Mouse (Mus musculus) embryo, embryonic 10 days (tissue): ENCODE data around the gene Leo1.

Experiments used
- DNase-seq: peaks from one replicate; pipeline ENCODE4 v3.0.0-alpha.2; 2015; ENCODE audit warnings: low spot score

Gene Leo1

DNA sequence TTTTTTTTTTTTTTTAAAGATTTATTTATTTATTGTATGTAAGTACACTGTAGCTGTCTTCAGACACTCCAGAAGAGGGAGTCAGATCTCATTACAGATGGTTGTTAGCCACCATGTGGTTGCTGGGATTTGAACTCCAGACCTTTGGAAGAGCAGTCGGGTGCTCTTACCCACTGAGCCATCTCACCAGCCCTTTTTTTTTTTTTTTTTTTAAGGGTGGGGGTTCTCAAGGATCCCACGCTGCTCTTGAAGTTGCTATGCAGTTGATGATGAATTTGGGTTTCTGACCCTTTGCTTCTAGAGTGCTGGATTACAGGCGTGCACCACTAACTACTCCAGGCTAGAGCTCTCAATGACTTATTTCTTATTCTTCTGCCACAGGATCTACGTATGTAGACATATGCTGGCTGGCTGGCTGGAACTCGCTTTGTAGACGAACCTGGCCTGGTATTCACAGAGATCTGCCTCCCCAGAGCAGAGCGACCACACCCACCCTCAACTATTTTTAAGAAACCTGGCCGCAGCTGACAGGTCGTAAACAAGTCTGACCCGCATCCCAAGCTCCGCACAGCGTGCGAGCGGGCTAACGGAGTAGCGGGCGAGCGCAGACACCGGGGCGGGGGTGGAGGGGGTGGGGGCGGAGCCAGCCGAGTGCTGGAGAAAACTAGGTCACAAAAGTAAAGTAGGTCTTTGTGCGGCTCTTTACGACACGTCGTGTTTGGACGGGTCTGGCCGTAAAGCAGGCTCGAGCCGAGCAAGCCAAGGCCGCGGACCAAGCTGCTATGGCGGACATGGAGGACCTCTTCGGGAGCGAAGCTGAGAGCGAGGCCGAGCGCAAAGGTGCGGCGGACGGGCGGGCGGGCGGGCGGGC is at the start of gene Leo1:
TSS of gene Leo1 (plus strand) at position 729 of the 871 bp plus-strand sequence.
- peak; percentile 94 for DNase-seq

- no peak for DNase-seq
Measured at GRCm38 (mm10) chr9:75393251-75393650, 48.1 kb upstream of the Leo1 start.

- no peak for DNase-seq
Measured at GRCm38 (mm10) chr9:75395971-75396370, 45.4 kb upstream of the Leo1 start.

- DNase-seq, result no peak
Measured at GRCm38 (mm10) chr9:75399069-75399468, 42.3 kb upstream of the Leo1 start.

DNA sequence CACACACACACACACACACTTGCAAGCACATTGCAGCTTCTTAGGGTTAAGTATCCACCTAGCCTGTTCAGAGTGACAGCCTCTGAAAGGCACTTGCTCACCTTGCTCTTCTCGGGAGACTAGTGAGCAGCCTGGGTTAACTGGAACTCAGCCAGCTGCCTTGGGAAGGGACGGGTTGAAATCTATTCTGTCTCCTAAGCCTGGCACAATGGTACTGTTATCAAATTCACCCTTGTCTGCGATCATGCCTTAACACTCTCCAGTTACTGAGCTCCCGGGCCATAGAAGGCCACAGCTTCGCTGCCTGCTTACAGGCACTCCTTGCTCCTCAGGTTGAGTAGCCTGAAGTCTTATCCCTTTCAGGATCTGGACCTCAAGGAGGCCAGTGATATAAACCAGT is 40.7 kb upstream of the Leo1 start:
- DNase-seq, result no peak

GRCm38 (mm10) chr9:75401593-75402504 is 39.5 kb upstream of the Leo1 start:
- DNase-seq, result no peak

GRCm38 (mm10) chr9:75403520-75403919 is 37.8 kb upstream of the Leo1 start:
- DNase-seq, result no peak

DNA sequence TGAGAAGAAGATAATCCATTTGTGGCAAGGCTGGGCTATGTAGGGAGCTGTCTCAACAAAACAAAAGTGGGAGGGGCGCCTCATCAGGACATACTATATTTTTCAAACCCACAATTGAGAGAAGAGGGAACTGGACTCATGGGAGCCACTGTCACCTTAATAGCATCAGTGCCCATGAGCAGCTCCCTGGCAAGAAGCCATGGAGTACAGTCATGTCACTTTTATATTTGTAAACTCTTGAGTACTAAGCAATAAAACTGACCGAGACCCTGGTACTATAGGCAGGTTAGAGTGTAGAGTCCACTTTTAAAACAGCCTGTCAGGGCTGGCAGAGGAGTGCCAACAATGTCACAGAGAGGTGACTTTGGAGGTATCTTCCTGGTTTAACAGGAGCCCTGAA is 35.2 kb upstream of the Leo1 start:
- DNase-seq, result no peak

GRCm38 (mm10) chr9:75407803-75408202 is 33.5 kb upstream of the Leo1 start:
- DNase-seq, result peak; percentile 57

DNA sequence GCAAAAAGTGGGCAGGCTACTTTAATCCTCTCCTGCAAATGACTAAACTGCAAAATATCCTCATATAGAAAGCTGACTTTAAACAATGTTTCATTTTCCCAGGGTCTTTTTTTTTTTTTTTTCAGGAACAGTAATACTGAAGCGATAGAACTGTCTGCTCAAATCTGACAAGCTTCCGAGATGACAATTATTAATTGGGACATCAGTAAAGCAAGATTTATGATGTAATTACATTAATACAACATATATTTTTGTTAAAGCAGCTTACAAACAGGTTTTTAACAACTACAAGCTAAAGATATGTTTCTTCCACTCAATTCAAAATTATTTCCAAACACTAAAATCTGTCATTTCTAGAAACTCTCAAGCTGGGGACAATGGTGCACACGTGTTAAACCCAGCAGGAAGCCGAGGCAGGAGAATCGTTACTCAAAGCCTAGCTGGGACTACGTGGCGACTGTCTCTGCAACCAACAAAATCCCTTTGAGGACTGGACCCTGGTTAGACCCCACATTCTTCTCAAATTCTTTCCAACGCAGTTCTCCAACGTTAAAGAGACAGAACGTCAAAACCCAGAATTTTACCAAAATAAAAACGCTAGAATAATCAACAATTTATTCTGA is 33.0 kb upstream of the Leo1 start:
- DNase-seq, result peak; percentile 70

DNA sequence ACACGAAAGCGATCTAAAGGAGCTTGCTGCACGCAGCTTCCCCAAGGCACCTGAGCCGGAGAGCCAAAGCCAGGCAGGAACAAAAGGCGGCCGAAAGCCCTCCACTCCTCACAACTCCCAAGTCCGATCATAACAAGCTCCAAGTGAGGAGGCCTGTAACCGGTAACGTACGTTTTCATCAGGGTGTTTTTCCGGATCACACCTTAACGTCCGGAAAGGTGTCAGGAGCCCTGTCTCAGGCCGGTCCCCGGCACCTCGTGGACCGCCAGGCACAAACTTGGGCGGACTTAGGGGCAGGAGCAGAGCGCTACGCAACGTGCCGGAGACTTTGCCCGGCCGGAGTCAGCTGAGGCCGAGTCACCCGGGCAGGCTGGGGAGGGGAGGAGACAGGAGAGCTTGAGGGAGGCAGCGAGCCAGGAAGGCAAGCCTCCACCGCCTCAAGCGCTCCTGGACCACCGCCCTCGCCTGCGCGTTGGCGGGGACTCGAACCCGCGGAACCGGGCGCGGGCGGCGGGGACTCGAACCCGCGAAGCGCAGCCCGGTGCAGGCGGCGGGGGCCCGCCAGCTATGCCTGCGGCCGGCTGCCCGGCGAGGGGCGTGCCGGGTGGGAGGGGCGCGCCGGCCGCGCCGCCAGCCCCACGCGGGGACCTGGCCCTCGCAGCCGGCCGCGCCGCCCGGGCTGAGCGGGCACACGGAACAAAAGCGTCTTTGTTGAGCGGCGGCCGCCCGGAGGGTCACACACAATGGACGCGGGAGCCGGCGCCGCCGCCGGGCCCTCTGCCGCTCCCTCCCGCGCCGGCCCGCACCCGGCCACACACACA is 32.1 kb upstream of the Leo1 start:
- DNase-seq, result peak; percentile 67

DNA sequence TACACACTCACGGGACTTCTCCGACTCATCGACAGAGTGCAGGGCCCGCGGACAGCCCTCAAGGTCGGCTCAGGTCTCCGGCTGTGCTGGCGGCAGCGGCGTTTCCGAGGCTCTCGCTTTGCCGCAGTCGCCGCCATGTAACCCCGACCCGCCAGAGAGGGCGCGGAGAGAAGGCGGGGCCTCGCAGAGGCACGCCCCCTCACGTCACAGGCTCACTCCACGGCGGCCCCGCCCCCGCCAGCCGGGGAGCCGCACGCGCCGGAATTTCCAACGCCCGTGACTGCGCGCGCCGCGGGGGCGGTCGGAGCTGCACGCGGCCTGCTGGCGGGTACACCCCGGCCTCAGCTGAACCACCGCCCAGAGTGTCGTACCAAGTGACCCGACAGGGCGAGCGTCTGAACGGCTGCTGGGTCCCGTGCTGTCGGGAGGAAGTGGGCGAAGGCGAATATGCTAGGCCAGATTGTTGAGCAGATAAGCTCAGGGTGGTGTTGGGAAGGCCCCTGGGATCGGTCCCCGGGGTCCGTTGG is 31.4 kb upstream of the Leo1 start, which contains the start of gene Mapk6:
TSS of gene Mapk6 (minus strand) at position 154 of the 527 bp plus-strand sequence.
- peak; percentile 92 for DNase-seq

DNA sequence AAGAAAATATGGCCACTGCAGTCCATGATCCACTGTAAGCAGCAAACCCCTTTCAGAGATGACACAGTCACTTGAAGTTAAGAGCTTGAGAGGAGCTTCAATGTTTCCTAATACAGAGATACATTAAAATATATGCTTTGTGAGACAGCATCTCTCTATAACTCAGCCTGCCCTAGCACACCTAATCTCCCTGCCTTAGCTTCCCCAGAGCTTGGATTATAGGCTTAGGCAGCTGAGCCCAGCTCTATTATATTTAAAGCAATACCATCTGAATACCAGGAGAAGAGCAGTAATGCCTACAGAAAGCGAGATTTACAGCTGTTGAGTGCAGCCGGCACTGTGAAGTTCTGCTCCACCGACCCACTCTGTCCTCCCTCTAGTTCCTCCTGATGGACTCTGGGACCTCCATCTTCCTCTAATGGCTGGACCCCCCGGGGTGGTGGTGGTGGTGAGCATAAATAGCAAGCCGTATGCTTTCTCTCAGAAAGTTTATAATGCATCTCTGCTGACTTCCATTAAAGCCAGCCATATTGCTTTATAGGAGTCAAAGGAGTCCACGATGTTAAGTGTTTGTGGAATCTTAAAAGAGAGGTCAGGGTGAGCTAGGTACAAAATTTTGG is 30.3 kb upstream of the Leo1 start:
- DNase-seq, result no peak

DNA sequence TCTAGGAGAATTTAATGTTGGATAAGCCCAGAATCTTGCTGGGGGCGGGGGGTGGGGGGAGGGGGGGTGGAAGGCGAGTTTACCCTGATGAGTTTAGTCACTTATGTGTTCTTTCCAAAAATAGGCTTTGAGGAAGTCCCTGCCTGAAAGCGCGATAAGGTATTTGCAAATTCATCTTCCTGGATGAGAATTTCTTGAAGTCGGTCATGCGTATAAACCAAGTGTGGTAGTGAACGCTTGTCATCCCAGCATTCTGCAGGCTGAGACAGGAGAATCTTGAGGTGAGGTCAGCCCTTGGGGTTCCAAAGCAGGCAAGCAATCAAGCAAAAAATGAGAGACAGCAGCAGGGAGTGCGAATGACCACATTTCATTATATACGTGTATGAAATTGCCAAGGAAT is 29.7 kb upstream of the Leo1 start:
- no peak for DNase-seq

DNA sequence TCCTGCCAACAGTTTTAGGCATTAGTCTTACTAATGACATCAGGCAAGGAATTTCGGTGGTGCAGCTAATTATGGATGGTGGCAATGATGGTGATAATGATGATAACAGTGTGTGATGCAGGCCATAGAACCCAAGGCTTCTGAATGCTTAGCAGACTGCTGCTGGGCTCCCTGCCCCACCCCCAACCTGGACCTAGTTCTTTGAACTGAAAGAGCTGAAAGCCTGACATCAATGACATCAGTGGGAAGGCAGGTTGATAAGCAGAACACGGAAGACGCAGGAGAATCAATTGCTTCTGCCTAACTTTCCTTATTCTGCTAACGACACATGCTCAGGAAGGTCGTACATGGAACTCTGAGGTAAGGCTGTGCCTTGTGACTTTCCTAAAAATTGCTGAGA is 28.1 kb upstream of the Leo1 start:
- DNase-seq, result no peak

GRCm38 (mm10) chr9:75414204-75414603 is 27.1 kb upstream of the Leo1 start:
- no peak for DNase-seq

- no peak for DNase-seq
Measured at GRCm38 (mm10) chr9:75422251-75422691, 19.1 kb upstream of the Leo1 start.

DNA sequence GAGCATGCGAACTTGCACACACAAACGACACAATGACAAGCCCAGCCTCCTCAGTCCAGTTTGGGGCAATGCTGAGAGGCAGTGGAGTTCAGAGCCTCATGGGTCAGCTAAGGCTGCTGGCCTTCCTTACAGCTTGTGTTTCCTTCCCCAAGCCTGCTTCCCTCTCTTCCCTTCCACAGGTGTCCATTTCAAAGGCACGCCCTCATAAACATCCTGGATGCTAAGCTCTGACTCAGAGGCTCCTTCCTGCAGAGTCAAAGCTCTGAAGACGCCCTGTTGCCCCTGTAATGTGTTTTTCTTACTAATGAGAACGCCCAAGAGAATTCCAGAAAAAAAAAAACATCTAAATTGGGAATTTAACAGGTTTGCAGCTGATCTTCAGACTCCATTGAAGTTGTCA is 17.6 kb upstream of the Leo1 start:
- no peak for DNase-seq

DNA sequence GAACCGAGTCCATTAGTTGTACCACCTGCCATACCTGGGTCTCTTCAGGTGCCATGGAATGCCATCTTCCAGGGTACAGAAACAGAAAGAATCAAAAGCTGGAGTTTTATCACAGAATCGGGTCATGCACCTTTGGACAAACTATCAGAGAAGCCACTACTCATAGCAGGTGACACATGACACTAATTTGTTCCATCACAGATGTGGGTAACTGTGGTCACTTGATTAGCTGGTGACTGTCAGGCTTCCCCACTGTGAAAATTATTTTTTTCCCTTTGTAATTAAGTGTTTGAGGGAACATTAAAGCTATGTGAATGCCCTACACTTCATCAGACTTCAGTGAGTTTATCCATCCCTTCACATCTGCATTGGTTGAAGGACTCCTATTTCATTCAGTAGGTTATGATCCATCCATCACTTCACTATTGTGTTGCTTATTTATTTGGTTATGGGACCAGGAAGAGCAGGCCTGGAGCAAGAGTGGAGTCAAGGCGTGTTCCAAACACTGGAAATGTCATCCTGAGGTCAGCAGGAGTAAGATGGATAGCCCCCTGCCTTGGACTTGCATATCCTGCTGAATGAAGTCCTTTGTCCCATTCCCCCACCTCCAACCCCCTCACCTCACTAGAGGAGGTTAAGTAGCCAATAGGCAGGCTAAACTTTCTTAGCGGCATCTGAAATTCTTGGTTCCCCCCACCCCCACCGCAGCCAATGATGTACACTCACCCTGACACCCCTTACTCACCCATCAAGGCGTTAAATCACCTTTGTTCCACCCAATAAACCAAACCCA is 16.8 kb upstream of the Leo1 start:
- DNase-seq, result peak; percentile 59
